Mouse (Mus musculus): ENCODE results near the gene Lonp2.
A peak's percentile ranks its signal among the peaks of the same experiment; 100 is the strongest.

Gene Lonp2

DNA sequence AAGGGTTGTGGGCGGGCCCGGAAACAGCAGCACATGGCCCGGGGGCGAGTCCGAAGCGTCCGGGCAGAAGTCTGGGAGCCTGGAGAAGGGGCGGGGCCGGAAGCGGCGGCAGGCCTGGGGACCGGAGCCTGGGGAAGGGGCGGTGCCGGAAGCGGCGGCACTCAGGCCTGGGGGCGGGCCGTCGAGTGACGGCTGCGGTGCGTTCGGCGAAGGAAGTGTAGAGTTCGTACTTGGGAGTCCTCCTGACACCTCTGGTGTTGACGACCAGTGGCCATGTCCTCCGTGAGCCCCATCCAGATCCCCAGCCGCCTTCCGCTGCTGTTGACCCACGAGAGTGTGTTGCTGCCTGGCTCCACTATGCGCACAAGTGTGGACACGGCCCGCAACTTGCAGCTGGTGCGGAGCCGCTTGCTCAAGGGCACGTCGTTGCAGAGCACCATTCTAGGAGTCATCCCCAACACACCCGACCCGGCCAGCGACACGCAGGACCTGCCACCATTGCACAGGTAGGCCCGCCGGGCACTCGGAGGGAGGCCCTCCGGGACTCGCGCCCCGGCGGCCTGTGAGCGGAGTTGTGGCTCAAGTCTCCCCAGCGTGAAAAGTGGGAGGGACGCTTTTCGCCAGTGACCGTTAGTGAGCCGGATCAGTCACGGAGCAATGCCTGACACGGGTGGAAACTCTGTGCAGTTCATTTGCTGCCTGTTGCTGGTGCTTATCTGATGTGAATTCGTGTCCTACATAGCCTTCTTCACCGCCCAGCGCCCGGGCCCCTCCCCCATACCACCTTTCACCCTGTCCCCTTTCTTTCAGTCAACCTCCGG lies at the start of gene Lonp2:
TSS of gene Lonp2 (plus strand) at position 133 of the 821 bp plus-strand sequence.
- DNase-seq (ENCODE audit: low spot score), result peak; percentile 96

GRCm38 (mm10) chr8:86577547-86577946 lies 46.3 kb upstream of the Lonp2 start:
- no peak for DNase-seq (ENCODE audit: low spot score)

GRCm38 (mm10) chr8:86578076-86578475 lies 45.8 kb upstream of the Lonp2 start:
- DNase-seq (ENCODE audit: low spot score), result no peak

DNA sequence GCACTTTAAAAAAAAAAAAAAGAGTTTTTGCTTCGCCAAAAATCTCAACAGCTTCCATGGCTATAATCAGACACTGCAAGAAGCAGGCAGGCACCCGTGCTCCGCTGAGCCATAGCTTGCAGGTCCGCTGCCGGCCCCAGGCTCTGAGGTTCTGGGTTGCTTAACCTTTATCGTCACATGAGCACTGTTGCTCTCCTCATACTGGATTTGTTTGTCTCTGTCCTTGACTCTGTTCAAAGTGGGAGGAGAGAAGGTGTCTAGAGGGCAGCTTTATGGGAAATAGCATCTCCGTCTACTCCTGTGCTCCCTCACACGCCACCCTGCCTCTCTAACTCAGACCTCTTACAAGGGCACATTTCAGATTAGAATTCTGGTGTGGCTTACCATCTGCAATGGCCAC lies 45.1 kb upstream of the Lonp2 start:
- no peak for DNase-seq (ENCODE audit: low spot score)

DNA sequence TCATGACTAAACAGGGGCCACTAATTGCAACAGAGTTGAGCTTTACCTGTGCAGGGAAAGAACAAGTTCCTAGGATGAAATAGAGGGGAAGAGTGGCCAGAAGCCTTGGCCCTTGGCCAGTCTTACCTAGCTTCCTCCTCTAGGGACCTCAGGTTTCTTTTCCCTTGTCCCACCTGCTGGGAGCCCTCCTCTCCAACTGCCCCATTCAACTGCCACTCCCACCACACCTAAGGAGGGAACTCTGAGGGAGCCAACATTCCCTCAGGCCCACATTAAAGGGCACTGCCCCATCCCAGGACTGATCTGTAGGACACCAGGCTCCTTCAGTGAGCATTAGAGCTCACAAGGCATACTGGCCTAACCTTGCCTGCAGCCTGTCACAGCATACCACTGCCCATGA lies 43.4 kb upstream of the Lonp2 start, which contains the start of gene Abcc12:
TSS of gene Abcc12 (minus strand) at position 229 of the 400 bp plus-strand sequence.
- no peak for DNase-seq (ENCODE audit: low spot score)

GRCm38 (mm10) chr8:86581921-86582331 lies 41.9 kb upstream of the Lonp2 start:
- peak; percentile 11 for DNase-seq (ENCODE audit: low spot score)

DNA sequence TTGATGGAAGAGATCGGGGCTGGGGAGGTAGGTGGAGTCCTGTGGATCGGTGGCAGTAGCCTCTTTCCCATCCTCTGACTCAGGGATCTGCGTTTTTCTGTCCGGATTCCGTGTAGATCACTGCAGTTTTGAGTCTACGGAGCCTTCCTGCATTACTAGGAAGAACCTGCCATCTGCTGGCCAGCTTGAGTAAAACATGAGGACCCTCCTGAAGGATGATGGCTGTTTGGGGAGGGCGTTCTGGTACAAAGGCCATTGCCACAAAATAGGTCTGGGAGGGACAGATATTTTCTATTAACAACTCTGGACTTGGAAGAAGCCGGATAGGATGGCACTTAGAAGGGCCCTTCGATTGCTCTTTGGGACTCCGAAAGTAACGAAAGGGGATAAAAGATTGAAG lies 38.7 kb upstream of the Lonp2 start:
- peak; percentile 93 for DNase-seq (ENCODE audit: low spot score)

DNA sequence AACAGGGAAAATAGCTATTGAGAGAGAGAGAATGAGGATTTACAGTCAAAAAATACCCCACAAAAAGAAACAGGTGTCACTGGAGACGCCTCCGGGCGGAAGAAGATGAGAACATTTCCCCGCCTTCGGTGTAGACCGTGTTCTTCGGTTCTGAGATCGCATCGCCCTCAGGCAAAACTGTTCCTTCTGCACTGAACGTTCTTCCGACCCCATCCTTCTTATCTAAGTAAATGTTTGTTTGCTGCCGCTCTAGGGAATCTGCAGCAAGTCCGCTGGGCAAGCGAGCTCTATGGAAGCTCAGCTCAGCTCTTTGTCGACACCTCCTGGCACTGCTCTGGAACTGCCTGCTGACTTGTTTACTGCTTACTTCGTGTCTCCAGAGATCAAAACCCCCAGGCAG lies 38.3 kb upstream of the Lonp2 start:
- peak; percentile 93 for DNase-seq (ENCODE audit: low spot score)

DNA sequence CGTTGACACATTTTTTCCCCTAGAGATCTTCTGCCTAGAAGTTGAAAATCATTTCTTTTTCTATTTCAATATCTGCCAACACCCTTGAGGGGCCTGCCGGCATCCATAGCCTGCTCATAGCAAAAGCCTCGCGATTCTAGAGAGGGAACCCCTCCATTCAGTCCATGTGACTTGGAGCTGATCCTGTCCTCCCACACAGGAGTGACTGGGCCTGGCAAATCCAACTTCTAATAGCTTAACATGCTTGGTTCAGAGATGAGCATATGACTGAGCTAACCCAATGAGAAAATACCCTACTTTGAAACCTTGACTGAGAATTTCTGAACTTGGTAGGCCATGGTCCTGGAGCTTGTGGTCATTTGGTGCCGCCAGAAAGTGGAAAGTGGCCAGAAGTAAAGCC lies 37.8 kb upstream of the Lonp2 start:
- DNase-seq (ENCODE audit: low spot score), result no peak

DNA sequence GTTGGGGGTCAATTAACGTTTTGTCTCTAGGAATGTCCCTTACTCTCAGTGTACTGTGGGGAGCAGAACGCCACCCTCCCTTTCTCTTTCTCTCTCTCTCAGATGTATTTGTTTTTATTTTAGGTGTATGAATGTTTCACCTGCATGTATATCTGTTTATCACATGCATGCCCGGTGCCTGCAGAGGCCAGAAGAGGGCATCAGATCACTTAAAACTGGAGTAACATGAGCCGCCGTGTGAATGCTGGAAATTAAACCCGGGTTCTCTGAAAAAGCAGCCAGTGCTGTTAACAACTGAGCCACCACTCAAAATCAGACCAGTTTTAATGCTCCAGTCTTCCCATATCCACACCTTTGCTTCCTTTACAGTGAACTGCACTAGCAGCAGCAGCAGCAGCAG lies 37.2 kb upstream of the Lonp2 start:
- peak; percentile 19 for DNase-seq (ENCODE audit: low spot score)

GRCm38 (mm10) chr8:86588338-86588737 lies 35.5 kb upstream of the Lonp2 start:
- DNase-seq (ENCODE audit: low spot score), result no peak

DNA sequence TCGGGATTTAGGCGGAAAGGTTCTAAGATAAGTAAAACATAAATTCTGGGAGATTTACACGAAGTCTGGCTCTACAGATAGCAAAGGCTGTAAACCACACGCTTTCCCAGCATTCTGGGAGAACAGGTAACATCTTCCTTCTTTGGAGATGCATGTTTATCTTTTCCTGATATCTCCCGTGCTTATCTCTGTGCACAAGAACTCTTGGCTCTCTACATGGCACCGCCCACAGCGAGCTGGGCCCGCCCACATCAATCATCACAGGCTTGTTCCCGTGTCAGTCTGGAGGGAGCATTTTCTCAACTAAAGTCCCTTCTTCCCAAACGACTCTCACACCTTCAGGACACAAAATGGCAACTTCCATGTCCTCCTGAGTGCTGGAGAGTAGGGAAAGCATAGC lies 30.7 kb upstream of the Lonp2 start:
- no peak for DNase-seq (ENCODE audit: low spot score)

DNA sequence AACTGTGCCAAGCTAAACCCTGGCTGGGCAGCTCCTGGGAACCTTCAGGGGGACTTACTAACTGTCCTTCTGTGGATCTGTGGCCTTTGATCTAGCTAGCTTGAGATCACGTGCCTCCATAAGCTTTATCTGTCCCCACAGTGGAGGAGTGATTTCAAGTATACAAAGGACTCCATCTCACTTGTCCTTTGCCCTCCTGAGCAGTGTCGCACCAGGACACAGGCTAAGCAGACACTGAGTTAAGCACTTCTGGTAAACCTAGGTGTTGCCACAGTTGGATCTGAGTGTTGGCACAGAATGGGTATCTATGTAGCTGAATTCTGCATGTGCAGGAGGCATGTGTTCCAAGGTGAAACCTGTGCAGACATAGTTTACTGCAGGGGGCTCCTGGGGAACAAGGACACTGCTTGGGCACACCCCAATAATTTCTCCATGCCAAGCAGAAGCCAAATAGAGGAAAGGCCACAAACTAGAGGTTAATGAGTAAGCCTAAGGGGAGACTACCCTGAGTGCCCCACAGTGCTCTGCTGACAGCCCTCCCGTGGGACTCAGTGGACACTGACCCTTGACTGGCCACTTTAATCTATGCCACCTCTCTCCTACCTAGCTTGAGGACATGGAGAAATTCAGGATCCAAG lies 29.6 kb upstream of the Lonp2 start:
- DNase-seq (ENCODE audit: low spot score), result no peak

DNA sequence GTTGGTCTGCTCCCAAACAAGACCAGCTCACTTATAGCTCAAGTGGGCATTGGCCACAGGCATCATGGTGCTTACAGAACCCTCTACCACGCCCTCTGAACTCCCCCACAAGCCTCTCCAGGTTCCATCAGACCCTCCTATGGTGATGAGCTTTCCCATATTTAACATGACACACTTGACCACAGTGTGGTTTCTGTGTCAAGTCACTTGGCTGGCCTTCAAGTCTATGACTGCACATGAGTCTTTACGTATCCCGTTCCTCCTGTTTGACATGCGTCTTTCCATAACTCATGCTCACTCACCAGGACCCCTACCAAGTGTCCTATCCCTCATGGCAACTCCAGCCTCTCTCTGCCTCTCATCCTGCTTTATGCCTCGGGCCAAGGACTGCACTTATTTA lies 28.2 kb upstream of the Lonp2 start:
- DNase-seq (ENCODE audit: low spot score), result no peak

DNA sequence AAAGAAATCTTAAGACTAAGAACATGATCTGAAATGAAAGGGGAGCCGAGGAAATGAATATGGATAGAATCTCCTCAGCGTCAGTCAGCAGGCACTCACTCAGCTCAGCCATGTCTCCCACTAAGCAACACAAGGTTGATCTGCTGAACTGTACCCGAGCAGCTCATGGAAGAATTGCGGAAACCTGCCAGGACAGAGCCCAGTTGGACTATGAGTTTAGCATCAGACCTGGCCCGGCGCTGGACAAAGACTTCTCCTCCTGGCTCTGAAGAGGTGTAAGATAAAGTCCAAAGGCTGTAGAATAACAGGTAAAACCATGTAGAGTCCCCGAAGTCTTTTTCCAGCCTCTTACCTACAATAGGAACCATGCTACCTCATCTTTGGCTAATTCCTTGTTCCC lies 26.2 kb upstream of the Lonp2 start:
- DNase-seq (ENCODE audit: low spot score), result no peak

- DNase-seq (ENCODE audit: low spot score), result no peak
Measured at GRCm38 (mm10) chr8:86599299-86599698, 24.5 kb upstream of the Lonp2 start.

- DNase-seq (ENCODE audit: low spot score), result no peak
Measured at GRCm38 (mm10) chr8:86600311-86600710, 23.5 kb upstream of the Lonp2 start.

DNA sequence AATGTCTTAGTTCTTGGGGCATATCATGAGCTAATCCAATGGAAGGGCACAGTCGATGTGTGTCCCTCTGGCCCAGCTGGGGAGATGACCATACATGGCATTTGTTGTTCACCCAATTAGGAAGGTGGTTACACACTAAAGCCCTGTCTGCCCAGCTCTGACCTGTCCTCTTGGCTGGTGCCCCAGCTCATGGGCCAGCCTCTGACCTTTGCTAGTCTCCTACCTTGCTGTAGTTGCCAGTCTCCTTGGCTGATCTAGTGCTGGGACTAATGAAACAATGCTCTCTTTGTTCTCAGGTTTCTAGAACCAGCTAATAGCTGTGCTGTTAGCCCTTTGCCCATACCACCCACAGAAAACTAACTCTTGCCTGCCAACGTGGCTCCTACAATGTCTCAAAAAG lies 20.7 kb upstream of the Lonp2 start:
- no peak for DNase-seq (ENCODE audit: low spot score)

DNA sequence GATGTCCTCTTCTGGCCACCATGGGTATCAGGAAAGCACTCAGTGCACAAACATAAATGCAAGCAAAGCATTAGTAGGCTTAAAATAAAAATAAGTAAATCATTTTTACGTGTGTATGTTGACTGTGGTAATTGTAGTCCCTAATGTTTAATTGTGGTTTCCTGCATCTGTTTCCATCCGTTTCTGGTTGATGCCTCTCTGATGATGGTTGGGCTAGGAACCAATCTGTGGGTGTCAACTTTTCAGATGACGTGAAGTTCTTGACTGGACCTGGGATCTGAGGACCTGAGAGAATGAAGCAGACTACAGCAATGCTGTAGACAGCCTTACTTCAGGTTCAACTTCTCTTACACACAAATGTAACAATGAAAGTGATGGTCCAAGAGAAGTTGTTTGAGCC lies 19.2 kb upstream of the Lonp2 start:
- no peak for DNase-seq (ENCODE audit: low spot score)

GRCm38 (mm10) chr8:86613798-86614197 lies 10.0 kb upstream of the Lonp2 start:
- no peak for DNase-seq (ENCODE audit: low spot score)

DNA sequence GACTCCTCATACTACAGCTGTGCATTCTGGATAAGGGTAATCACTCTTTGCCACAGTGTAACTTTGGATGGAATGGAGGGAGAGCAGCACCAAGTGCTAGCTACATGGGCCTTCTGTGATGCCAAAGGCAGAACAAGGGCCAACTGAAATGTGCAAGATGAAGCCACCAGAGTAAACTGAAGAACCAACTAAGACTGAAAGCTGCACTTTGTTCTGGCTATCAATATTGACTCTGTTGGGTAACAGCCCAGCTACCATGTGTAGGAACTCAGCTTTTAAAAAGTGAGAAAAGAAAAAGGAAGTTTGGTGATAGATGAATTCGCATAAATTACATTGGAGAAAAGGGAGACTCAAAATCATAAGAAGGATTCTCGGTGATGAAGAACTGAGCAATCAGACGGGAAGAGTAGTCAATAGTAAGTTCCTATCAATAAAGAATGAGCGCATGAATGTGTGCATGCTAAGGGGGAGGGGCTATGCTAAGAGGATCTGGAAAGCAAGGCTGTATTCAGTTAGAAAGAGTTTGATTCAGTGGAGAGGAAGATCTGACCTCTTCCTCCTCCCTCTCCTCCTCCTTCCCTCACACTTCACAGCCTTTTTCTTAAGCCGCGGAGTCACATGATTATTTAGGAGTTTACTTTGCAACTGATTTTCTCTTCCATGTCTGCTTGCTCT lies 8.6 kb upstream of the Lonp2 start:
- DNase-seq (ENCODE audit: low spot score), result no peak

DNA sequence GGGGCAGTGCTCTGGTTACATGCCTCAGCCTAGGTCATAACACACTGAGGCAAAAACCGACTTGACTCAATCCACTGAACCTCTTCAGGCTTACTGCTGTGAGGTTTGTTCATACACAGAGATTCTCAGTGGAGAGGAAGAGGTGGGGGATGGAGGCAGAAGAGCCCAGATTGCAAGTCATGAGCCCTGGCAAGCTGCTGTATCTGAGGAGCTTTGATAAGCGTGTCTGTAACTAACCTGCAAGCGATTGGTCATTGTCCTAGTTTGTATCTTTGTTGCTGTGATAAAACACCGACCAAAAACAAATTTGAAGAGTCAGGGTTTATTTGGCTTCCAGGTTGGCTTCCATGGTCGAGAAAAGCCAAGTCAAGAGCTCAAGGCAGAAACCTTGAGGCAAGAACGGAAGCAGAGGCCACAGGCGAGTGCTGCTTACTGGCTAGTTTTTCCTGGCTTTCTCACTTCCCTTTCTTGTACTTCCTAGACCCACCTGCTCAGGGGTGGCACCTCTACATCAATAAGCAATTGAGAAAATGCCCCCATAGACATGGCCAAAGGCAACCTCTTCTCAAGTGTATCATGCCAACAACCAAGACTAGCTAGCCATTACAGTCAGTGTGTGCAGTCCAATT lies 6.0 kb upstream of the Lonp2 start:
- DNase-seq (ENCODE audit: low spot score), result no peak

DNA sequence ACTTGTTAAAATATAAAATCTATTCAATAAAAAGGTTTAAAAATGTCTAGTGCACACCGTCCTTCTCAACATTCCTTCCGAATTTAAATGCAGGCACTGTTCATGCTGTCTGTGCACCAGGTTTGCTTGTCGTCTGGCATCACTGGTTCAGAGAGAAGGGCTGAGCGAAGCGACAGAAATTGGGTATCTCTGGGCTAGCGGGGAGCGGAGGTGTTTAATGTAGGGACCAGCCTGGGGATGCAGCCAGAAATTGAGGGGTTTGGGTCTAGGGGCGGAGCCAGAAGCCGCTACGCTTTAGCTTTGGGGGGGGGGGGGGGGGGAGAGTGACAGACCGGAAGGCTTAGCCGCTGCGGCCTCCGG lies 312 bp upstream of the Lonp2 start:
- DNase-seq (ENCODE audit: low spot score), result no peak
